Mouse (Mus musculus): ENCODE data around the gene Fmnl1. TPM values are rescaled to one million over a fixed set of nuclear protein-coding genes. Genes with fewer than 3 reads are reported as not detected.

Fmnl1 gene
- polyA plus RNA-seq, 1 experiment from 2014 or later, result 1.6 TPM

DNA sequence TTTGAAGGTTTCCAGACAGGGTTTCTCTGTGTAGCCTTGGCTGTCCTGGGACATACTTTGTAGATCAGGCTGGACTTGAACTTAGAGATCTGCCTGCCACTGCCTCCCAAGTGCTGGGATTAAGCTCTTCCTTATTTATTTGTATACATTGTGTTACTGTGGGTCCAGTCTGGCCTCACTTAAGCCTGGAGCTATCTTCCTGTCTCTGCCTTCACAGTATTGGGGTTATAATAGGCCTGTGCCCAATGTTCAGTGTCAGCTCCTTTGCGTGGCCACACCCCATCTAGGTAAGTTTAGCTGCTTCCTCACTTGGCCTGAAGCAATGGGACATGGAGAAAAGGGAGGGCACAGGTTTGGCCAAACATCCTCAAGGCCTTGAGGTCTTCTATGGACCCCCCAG lies 5.6 kb downstream of the Fmnl1 start:
- peaks cover 43% of the 10 kb centered on the region for H3K27me3 ChIP-seq
- WGBS, result 93% methylated on average over 1 of the region's 1 CpGs
- no peak overlapping the region for H3K27ac ChIP-seq
- H3K4me1 ChIP-seq, result no peaks in the 10 kb centered on the region
- no peak for ATAC-seq (ENCODE audit: low FRiP score)
- no peaks in the 10 kb centered on the region for H3K9me3 ChIP-seq (replicated peaks)
- no peak overlapping the region for H3K4me2 ChIP-seq (replicated peaks)
- no peak overlapping the region for H3K9ac ChIP-seq
- no peaks in the 10 kb centered on the region for H3K36me3 ChIP-seq
- no peak overlapping the region for H3K4me3 ChIP-seq

DNA sequence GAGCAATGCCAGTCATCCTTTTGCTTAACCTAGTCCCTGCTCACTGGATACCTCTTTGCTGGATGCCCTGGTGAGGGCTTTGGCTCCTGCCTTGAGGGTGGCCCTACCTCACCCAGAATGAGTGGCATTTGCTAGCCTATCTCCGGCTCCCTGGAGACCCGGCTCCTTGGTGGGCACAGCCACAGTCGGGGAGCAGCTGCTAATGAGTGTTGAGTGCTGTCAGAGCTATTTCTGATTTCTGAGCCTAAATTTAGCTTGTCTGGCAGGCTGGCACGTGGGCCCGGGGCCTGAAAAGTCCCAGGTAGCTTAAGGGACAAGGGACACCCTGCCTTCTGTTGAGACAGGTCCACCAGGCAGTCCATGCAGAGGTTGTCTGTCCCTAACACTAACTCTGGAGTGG lies 6.3 kb downstream of the Fmnl1 start:
- Histone ChIP-seq H3K9ac (no peak overlapping the region), H3K27me3 (peaks cover 36% of the 10 kb centered on the region), H3K4me2 (replicated peaks) (no peak overlapping the region), H3K27ac (no peak overlapping the region), H3K36me3 (no peaks in the 10 kb centered on the region), H3K9me3 (replicated peaks) (no peaks in the 10 kb centered on the region), H3K4me1 (no peaks in the 10 kb centered on the region), H3K4me3 (no peak overlapping the region)
- 72% methylated on average over 5 of the region's 5 CpGs for WGBS
- no peak for ATAC-seq (ENCODE audit: low FRiP score)

DNA sequence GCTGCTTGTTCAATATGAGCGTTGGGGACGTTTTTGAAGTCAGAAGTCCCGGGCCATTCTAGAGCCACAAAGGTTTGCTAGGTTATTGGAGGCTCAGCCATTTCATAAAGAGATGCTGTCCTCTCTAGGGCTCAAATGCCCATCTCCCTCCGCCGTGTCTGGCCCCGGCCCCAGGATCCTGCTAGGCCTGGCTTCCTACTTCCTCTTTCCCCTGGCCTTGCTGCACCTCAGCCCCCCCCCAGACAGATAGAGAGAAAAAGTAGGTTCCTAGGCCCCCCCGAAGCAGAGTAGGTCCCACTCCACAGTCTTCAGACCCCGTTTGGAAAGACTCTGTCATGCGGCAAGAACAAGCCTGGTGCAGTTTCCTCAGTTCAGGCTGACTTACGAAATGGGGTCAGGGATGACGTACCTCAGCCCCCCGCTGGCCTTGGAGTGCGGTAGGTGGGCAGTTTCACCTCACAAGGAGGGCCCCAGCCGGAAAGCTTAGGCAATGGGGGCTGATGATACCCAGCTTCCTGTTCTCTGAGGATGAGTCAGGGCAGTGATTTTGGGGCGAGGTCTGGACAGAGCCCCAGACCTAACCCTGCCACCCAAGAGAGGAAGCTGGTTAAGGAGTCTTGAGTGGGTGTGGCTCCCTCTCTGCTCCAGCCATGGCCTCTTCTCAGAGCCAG lies 7.0 kb downstream of the Fmnl1 start:
- no peak overlapping the region for H3K4me2 ChIP-seq (replicated peaks)
- no peaks in the 10 kb centered on the region for H3K36me3 ChIP-seq
- ATAC-seq (ENCODE audit: low FRiP score), result no peak
- H3K27me3 ChIP-seq, result peaks cover 29% of the 10 kb centered on the region
- H3K4me1 ChIP-seq, result no peaks in the 10 kb centered on the region
- WGBS, result 80% methylated on average over 15 of the region's 15 CpGs
- H3K4me3 ChIP-seq, result no peak overlapping the region
- H3K9me3 ChIP-seq (replicated peaks), result no peaks in the 10 kb centered on the region
- H3K9ac ChIP-seq, result no peak overlapping the region
- no peak overlapping the region for H3K27ac ChIP-seq

DNA sequence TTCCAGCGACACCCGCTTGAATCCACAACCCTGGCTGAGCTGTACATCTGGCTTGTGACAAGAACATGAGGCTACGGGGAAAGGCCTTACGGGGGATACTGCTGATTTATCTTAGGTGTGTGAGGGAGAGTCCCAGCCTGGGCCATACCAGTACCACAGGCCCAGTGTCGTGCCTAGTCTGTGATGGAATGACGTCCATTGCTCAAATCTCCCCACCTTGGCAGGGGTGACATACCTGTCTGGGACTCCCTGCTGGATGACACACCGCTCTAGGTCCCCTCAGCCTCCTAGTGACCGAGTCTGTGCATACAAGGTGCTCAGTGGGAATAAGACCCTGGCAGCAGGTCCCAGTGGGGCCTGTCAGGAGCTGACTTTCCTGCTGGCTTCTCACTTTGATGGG lies 7.8 kb downstream of the Fmnl1 start:
- Histone ChIP-seq H3K27ac (no peak overlapping the region), H3K9ac (no peak overlapping the region), H3K4me3 (no peak overlapping the region), H3K27me3 (peaks cover 21% of the 10 kb centered on the region), H3K4me1 (no peaks in the 10 kb centered on the region), H3K36me3 (no peaks in the 10 kb centered on the region), H3K4me2 (replicated peaks) (no peak overlapping the region), H3K9me3 (replicated peaks) (no peaks in the 10 kb centered on the region)
- no peak for ATAC-seq (ENCODE audit: low FRiP score)
- WGBS, result 86% methylated on average over 8 of the region's 8 CpGs

DNA sequence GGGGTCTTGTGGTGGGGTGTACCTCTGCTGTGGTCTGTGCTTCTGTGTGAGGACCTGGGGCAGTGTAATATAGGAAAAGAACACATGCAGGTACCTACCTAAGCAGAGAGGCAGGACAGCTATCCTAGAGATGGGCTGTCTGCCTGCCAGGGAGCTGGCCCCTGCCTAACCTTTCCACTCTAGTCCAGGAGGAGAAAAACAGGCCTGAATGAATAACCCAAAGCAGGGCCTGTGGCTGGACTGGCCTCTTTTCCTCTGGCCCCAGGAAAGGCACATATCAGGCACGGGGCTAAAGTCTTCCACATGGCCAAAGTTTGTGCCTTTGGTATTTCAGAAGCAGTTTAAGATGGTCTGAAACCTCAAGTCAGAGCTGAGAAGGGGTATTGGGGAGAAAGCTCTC lies 9.5 kb downstream of the Fmnl1 start:
- no peak overlapping the region for H3K27ac ChIP-seq
- no peaks in the 10 kb centered on the region for H3K36me3 ChIP-seq
- WGBS, result 65% methylated on average over 1 of the region's 1 CpGs
- H3K4me2 ChIP-seq (replicated peaks), result no peak overlapping the region
- no peak overlapping the region for H3K4me3 ChIP-seq
- peaks cover 12% of the 10 kb centered on the region; the same call in 1 of the 2 replicates for H3K27me3 ChIP-seq
- no peaks in the 10 kb centered on the region for H3K9me3 ChIP-seq (replicated peaks)
- no peaks in the 10 kb centered on the region for H3K4me1 ChIP-seq
- no peak overlapping the region for H3K9ac ChIP-seq
- ATAC-seq (ENCODE audit: low FRiP score), result no peak

DNA sequence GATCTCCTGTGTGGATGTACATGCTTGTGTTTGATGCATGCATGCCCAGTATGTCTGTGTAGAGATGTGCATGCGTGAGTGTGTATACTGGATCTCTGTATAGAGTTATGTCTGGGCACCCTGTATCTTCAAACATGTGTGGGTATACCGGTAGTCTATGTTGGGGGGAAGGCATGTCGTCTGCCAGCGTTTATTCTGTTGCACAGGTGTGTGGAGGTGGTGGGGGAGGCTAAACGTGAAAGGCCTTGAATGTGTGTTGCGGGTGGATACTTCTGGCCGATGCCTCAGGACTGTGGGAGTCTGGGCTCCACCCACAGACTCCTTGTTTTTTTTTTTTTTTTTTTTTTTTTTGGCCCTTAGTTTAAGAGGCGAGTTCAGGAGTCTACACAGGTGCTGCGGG lies 10.4 kb downstream of the Fmnl1 start:
- Histone ChIP-seq H3K9me3 (replicated peaks) (no peaks in the 10 kb centered on the region), H3K4me3 (no peak overlapping the region), H3K4me2 (replicated peaks) (no peak overlapping the region), H3K36me3 (no peaks in the 10 kb centered on the region), H3K4me1 (no peaks in the 10 kb centered on the region), H3K9ac (no peak overlapping the region), H3K27me3 (peaks cover 14% of the 10 kb centered on the region), H3K27ac (no peak overlapping the region)
- no peak for ATAC-seq (ENCODE audit: low FRiP score)
- 79% methylated on average over 9 of the region's 9 CpGs for WGBS

DNA sequence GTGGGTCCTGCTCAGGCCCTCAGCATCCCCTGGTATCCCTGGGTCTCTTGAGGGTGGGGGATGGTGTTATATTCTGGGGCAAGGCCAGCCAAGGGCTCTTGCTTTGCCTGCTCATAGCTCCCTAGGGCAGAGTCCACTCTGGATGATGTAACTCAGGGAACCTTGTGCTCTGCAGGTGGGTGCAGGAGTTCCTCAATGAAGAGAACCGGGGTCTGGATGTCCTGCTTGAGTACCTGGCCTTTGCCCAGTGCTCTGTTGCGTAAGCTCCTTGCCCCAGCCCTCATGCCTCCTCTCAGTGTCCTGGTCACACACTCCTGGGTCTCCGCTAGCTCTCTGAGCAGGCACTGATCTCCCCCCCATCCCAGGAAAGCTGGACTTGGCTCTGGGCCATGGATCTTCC lies 11.0 kb downstream of the Fmnl1 start:
- Histone ChIP-seq H3K36me3 (no peaks in the 10 kb centered on the region), H3K27ac (no peak overlapping the region), H3K9ac (no peak overlapping the region), H3K4me1 (no peaks in the 10 kb centered on the region), H3K4me2 (replicated peaks) (no peak overlapping the region), H3K27me3 (peaks cover 14% of the 10 kb centered on the region), H3K4me3 (no peak overlapping the region), H3K9me3 (replicated peaks) (no peaks in the 10 kb centered on the region)
- 87% methylated on average over 3 of the region's 3 CpGs for WGBS
- no peak for ATAC-seq (ENCODE audit: low FRiP score)

DNA sequence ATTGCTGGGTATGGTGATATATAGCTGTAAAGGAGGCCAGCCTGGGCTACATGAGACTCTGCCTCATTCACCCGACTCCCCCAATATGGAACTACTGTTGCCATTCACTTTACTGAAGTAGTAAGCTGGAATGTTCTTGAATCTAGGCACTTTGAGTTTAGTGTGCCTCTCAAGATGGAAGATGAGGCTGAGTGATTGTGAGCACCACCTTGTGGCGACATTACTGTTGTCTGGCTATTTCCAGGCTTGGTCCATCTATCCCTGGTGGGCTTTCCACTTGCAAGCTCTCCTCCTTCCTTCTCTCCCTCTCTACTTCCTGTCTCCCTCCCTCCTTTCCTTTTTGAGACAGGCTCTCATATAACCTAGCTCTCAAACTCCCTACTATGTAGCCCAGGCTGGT lies 14.0 kb downstream of the Fmnl1 start:
- no peaks in the 10 kb centered on the region for H3K4me1 ChIP-seq
- ATAC-seq (ENCODE audit: low FRiP score), result no peak
- H3K4me2 ChIP-seq (replicated peaks), result no peak overlapping the region
- WGBS, result 42% methylated on average over 2 of the region's 2 CpGs
- no peaks in the 10 kb centered on the region for H3K9me3 ChIP-seq (replicated peaks)
- no peak overlapping the region for H3K4me3 ChIP-seq
- H3K36me3 ChIP-seq, result no peaks in the 10 kb centered on the region
- peaks cover 20% of the 10 kb centered on the region for H3K27me3 ChIP-seq
- H3K27ac ChIP-seq, result no peak overlapping the region
- H3K9ac ChIP-seq, result no peak overlapping the region

DNA sequence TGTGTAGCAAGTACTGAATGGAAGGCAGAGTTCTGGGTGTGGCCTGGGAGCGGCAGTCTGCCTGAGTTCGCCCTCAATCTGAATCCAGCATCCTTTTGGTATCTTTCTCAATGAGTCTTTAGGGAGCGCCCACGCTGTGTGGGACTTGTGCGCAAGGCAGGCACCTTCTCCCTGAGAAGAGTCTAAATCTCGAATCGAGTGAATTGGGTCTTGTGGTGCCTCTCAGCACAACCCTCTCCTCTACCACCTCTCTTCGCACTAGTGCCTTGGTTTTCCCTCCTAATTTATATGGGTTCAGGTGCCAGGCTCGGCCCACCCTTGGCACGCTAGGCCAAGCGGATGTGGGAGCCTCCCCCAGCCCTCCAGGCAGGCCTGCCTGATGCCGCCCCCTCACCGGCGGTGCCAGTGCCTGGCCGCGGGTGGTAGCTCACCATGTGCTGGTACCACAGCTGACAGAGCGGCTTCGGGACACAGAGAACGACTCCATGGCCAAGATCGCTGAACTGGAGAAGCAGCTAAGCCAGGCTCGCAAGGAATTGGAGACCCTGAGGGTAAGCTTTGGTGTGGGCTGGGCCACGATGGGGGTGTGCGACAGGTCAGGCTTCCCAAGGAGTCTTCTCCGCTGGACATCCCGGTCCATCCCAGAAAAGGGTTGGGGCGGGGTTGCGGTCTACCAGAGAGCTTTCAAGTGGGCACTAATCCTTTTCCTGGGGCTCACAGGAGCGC lies 21.5 kb downstream of the Fmnl1 start:
- Histone ChIP-seq H3K4me2 (replicated peaks) (peak overlapping the region; percentile 53), H3K4me3 (peak overlapping the region; percentile 29), H3K27ac (no peak overlapping the region), H3K27me3 (peaks cover 85% of the 10 kb centered on the region), H3K4me1 (peaks cover 10% of the 10 kb centered on the region), H3K36me3 (no peaks in the 10 kb centered on the region), H3K9me3 (replicated peaks) (no peaks in the 10 kb centered on the region), H3K9ac (peak overlapping the region; percentile 46)
- WGBS, result 15% methylated on average over 28 of the region's 28 CpGs
- no peak for ATAC-seq (ENCODE audit: low FRiP score)

DNA sequence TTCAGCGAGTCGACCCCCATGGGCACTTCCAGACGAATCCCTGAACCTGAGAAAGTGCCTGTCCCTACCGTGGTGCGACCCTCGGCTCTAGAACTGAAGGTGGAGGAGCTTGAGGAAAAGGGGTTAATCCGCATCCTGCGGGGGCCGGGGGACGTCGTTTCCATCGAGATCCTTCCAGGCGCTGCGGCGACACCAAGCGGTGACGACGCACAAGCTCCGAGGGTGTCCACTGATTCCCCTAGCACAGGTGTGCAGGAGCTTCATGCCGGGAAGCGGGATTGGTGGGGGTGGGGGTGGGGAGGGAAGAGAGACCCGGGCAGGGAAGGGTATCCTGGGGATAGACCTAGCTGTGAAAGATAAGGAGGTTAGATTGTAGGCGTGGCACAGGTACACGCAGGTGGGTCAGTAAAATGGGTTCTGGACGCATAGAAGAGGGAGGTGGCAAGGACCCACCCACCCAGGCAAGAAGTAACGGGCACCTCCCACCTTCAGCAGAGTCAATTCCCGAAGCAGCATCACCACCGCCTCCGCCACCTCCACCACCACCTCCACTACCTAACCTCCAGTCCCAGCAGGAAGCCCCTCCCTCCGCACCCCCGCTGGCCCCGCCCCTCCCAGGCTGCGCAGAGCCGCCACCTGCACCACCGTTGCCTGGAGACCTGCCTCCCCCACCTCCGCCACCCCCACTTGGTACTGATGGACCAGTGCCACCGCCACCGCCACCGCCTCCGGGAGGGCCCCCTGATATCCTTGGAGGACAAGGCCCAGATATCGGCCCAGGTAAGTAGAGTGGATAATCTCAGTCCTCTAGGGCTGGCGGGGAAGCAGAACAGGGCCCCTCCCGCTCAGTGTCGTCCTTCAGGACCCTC lies 22.3 kb downstream of the Fmnl1 start:
- Histone ChIP-seq H3K27me3 (peaks cover 93% of the 10 kb centered on the region), H3K36me3 (no peaks in the 10 kb centered on the region), H3K9ac (peak overlapping the region; percentile 46), H3K4me1 (peaks cover 11% of the 10 kb centered on the region), H3K4me2 (replicated peaks) (peak overlapping the region; percentile 53), H3K27ac (no peak overlapping the region), H3K4me3 (peak overlapping the region; percentile 29), H3K9me3 (replicated peaks) (no peaks in the 10 kb centered on the region)
- no peak for ATAC-seq (ENCODE audit: low FRiP score)
- 3% methylated on average over 42 of the region's 44 CpGs for WGBS

DNA sequence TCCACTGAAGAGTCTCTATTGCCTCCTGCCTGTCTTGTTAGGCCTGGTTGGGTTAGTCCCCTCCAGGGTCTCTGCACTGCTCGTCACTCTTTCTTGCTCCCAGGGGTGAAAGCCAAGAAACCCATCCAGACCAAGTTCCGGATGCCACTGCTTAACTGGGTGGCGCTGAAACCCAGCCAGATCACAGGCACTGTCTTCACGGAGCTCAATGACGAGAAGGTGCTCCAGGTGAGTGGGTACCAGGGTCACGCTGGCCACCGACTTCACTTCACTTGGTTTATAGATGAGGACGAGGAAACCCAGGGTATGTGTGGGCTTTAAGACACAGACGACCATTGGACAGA lies 22.9 kb downstream of the Fmnl1 start:
- ATAC-seq (ENCODE audit: low FRiP score), result no peak
- H3K27me3 ChIP-seq, result peaks cover 99% of the 10 kb centered on the region
- peaks cover 18% of the 10 kb centered on the region for H3K4me1 ChIP-seq
- H3K9ac ChIP-seq, result no peak overlapping the region
- H3K9me3 ChIP-seq (replicated peaks), result no peaks in the 10 kb centered on the region
- no peak overlapping the region for H3K27ac ChIP-seq
- 30% methylated on average over 9 of the region's 9 CpGs for WGBS
- H3K36me3 ChIP-seq, result no peaks in the 10 kb centered on the region
- H3K4me2 ChIP-seq (replicated peaks), result no peak overlapping the region
- no peak overlapping the region for H3K4me3 ChIP-seq

DNA sequence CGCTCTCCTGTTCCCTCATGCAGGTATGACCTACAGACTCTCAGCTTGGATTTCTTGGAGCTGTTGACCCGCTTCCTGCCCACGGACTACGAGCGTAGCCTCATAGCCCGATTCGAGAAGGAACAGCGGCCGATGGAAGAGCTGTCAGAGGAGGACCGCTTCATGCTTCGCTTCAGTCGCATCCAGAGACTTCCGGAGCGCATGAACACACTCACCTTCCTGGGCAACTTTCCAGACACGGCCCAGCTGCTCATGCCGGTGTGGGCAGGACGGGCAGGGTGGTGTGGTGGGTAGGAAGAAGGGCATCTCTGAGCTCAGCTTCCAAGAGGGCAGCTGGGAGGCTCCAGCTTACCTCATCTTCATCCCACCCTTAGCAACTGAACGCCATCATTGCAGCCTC lies 24.3 kb downstream of the Fmnl1 start:
- H3K4me3 ChIP-seq, result no peak overlapping the region
- peaks cover 25% of the 10 kb centered on the region for H3K4me1 ChIP-seq
- ATAC-seq (ENCODE audit: low FRiP score), result no peak
- 91% methylated on average over 18 of the region's 18 CpGs for WGBS
- no peak overlapping the region for H3K4me2 ChIP-seq (replicated peaks)
- no peaks in the 10 kb centered on the region for H3K9me3 ChIP-seq (replicated peaks)
- H3K27ac ChIP-seq, result no peak overlapping the region
- no peak overlapping the region for H3K9ac ChIP-seq
- H3K27me3 ChIP-seq, result peaks cover 100% of the 10 kb centered on the region
- H3K36me3 ChIP-seq, result no peaks in the 10 kb centered on the region
